Mouse (Mus musculus): Measurements from ENCODE around the gene Tbc1d4. TPM values are rescaled to one million over a fixed set of nuclear protein-coding genes. Genes with fewer than 3 reads are reported as not detected.

The Tbc1d4 gene
- polyA plus RNA-seq, 1 experiment from 2014 or later = 4.1 TPM

DNA sequence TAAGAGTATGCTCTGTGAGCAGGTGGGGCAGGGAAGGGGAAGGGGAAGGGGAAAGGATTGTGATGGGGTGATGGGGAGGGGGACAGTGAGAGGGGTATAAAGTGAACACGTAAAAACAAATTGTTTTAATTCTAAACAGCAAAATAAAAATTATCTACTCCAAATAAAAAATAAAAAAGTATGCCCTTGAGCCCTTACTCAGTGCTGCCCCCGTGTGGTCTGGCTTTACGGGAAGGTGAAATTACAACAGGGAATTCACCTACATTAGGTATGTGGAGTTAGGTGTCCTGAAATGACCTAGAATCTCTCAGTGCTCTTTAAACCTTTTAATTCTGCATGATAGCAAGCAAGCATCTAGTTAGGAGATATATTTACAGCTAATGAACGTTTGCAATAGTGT is 126.7 kb downstream of the Tbc1d4 start:
- Histone ChIP-seq H3K36me3 (ENCODE audit: control insufficient read depth, insufficient read depth, low read length) (no peaks in the 10 kb centered on the region), H3K9me3 (ENCODE audit: control insufficient read depth, low read length) (no peaks in the 10 kb centered on the region), H3K9ac (ENCODE audit: low read length) (no peak overlapping the region), H3K27me3 (ENCODE audit: control insufficient read depth, insufficient read depth, low read length) (no peaks in the 10 kb centered on the region), H3K27ac (ENCODE audit: low read depth, low read length) (no peak overlapping the region), H3K4me3 (ENCODE audit: low read depth, low read length) (no peak overlapping the region), H3K4me2 (no peak overlapping the region), H3K4me1 (ENCODE audit: control insufficient read depth, insufficient read depth, low read length) (no peaks in the 10 kb centered on the region)
- WGBS = 45% methylated on average over 4 of the region's 4 CpGs
- DNase-seq (ENCODE audit: low spot score, missing footprints) (no peak), ATAC-seq (ENCODE audit: low FRiP score) (no peak)

DNA sequence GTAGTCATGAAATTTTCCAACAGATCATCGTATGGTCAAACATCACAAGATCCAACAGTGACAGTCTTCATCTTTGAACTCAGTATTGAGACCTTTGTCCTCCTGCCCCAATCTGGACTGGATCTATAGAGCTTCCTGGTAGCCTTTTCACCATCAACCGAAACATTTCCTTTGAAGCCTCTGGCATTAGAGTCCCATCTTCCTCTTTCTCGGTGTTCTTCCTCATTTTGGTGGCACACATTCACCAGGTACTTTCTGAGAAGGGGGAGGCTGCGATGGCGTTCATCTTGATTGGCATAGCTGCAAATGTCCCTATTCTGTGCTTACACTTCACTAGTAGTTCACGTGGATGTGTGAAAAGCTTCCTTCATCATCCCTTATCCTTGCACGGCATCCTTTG is 127.8 kb downstream of the Tbc1d4 start:
- Histone ChIP-seq H3K9me3 (ENCODE audit: control insufficient read depth, low read length) (no peaks in the 10 kb centered on the region), H3K4me3 (ENCODE audit: low read depth, low read length) (no peak overlapping the region), H3K36me3 (ENCODE audit: control insufficient read depth, insufficient read depth, low read length) (no peaks in the 10 kb centered on the region), H3K4me1 (ENCODE audit: control insufficient read depth, insufficient read depth, low read length) (no peaks in the 10 kb centered on the region), H3K4me2 (no peak overlapping the region), H3K27me3 (ENCODE audit: control insufficient read depth, insufficient read depth, low read length) (no peaks in the 10 kb centered on the region), H3K27ac (ENCODE audit: low read depth, low read length) (no peak overlapping the region), H3K9ac (ENCODE audit: low read length) (no peak overlapping the region)
- DNase-seq (ENCODE audit: low spot score, missing footprints) = no peak
- 90% methylated on average over 7 of the region's 7 CpGs for WGBS
- no peak for ATAC-seq (ENCODE audit: low FRiP score)

DNA sequence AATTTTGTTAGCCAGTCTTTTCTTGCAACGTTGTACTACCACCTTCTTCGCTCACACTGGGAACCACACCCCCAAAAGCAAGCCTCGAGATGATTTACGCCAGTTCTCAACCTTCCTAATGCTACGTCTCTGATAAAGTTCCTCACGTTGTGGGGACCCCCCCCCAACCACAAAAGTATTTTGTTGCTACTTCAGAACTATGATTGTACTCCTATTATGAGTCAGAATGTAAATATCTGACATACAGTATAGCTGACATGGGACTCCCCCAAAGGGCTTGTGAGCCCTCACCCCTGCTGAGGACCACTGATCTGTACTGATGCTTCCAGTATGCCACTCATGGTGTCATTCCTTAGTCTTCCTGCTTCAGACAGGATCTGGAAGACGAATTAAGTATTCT is 128.4 kb downstream of the Tbc1d4 start:
- Histone ChIP-seq H3K9me3 (ENCODE audit: control insufficient read depth, low read length) (no peaks in the 10 kb centered on the region), H3K4me1 (ENCODE audit: control insufficient read depth, insufficient read depth, low read length) (no peaks in the 10 kb centered on the region), H3K27me3 (ENCODE audit: control insufficient read depth, insufficient read depth, low read length) (no peaks in the 10 kb centered on the region), H3K9ac (ENCODE audit: low read length) (no peak overlapping the region), H3K4me2 (no peak overlapping the region), H3K27ac (ENCODE audit: low read depth, low read length) (no peak overlapping the region), H3K4me3 (ENCODE audit: low read depth, low read length) (no peak overlapping the region), H3K36me3 (ENCODE audit: control insufficient read depth, insufficient read depth, low read length) (no peaks in the 10 kb centered on the region)
- no peak for ATAC-seq (ENCODE audit: low FRiP score)
- 93% methylated on average over 7 of the region's 7 CpGs for WGBS
- DNase-seq (ENCODE audit: low spot score, missing footprints) = no peak

DNA sequence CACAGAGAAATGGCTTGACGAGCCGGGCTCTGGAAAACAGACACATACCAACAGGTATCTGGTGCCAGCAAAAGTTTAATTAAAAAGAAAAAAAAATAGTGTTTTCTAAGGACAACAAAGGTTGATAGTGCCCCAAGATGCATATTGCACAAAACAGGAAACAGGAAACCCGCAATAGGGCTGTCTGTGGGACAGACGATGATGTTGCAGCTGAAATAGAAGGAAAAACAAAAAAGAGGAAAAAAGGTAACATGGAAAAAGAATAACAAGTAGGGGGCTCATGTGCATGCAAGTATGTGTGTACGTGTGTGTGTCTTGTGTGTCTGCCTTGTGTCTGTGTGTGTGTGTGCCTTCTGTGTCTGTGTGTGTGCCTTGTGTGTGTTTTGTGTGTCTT is 131.2 kb downstream of the Tbc1d4 start:
- no peak overlapping the region for H3K4me3 ChIP-seq (ENCODE audit: low read depth, low read length)
- no peak overlapping the region for H3K27ac ChIP-seq (ENCODE audit: low read depth, low read length)
- no peaks in the 10 kb centered on the region for H3K4me1 ChIP-seq (ENCODE audit: control insufficient read depth, insufficient read depth, low read length)
- no peak overlapping the region for H3K9ac ChIP-seq (ENCODE audit: low read length)
- no peaks in the 10 kb centered on the region for H3K27me3 ChIP-seq (ENCODE audit: control insufficient read depth, insufficient read depth, low read length)
- no peaks in the 10 kb centered on the region for H3K9me3 ChIP-seq (ENCODE audit: control insufficient read depth, low read length)
- 86% methylated on average over 5 of the region's 5 CpGs for WGBS
- ATAC-seq (ENCODE audit: low FRiP score) (no peak), DNase-seq (ENCODE audit: low spot score, missing footprints) (no peak)
- H3K4me2 ChIP-seq = no peak overlapping the region
- no peaks in the 10 kb centered on the region for H3K36me3 ChIP-seq (ENCODE audit: control insufficient read depth, insufficient read depth, low read length)

DNA sequence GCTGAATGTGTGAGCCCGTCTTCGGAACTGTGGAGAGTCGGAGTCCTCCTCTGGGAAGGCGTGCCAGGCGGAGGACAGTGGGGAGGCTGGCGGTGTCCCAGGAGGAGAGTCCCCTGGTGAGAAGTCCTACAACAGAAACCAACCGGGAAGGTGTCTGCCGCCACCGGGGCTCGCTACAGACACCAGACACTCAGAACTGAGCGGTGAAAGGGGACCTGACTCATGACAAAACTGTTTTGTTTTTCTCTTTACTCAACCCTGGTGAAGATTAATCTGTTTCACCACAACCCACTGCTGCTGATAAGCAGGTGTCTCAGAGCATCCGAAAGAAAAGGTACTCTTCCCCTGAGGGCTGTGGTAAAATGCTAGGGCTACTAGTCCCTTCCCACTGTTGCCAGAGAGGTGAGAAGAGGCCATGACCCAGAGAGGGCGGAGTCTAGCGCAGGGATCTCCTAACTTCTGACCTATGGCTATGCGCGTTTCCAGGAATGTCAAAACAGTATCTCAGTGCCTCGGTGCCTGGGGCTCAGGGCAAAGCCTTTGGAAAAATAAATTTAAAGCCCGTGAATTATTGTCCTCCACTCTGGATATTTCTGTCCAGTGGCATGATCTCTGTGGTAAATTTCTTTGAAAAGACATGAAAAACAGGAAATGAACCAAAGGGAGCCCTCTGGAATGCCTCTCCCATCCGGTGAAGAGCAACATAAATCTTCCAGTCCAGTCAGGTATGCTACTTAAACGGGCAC is 131.7 kb downstream of the Tbc1d4 start:
- Histone ChIP-seq H3K9ac (ENCODE audit: low read length) (no peak overlapping the region), H3K4me1 (ENCODE audit: control insufficient read depth, insufficient read depth, low read length) (no peaks in the 10 kb centered on the region), H3K27ac (ENCODE audit: low read depth, low read length) (no peak overlapping the region), H3K4me3 (ENCODE audit: low read depth, low read length) (no peak overlapping the region), H3K36me3 (ENCODE audit: control insufficient read depth, insufficient read depth, low read length) (no peaks in the 10 kb centered on the region), H3K27me3 (ENCODE audit: control insufficient read depth, insufficient read depth, low read length) (no peaks in the 10 kb centered on the region), H3K4me2 (no peak overlapping the region), H3K9me3 (ENCODE audit: control insufficient read depth, low read length) (no peaks in the 10 kb centered on the region)
- 73% methylated on average over 20 of the region's 20 CpGs for WGBS
- ATAC-seq (ENCODE audit: low FRiP score) (no peak), DNase-seq (ENCODE audit: low spot score, missing footprints) (no peak)

DNA sequence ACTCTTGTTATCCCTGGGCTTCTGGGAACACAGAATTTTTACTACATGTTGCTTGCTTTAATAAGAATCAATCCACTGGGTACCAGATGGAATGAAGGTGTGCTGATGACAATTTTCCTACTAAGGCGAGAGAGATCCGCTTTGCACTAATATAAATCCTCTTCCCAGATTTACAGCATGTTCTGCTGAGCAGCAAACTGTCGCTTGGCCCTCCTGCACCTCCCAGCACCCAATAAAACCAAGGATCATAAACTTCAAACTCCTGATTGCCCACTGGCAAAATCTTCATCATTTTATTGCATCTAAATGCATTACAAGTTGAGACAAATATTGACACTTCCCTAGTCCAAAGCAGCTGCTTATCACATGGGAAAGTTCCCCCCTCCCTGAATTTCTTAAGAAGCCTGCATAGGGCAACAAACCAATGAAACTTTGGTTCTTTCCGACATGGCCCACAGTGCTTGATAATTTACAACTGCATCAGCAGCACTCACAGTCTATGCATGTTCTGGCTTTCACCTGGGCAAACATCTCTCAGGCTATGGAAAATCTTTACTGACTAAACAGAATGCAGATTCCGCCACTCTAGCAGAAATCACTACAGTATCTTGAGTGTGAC is 139.4 kb downstream of the Tbc1d4 start:
- Histone ChIP-seq H3K4me1 (ENCODE audit: control insufficient read depth, insufficient read depth, low read length) (no peaks in the 10 kb centered on the region), H3K27me3 (ENCODE audit: control insufficient read depth, insufficient read depth, low read length) (no peaks in the 10 kb centered on the region), H3K4me3 (ENCODE audit: low read depth, low read length) (no peak overlapping the region), H3K9me3 (ENCODE audit: control insufficient read depth, low read length) (no peaks in the 10 kb centered on the region), H3K9ac (ENCODE audit: low read length) (no peak overlapping the region), H3K4me2 (no peak overlapping the region), H3K27ac (ENCODE audit: low read depth, low read length) (no peak overlapping the region), H3K36me3 (ENCODE audit: control insufficient read depth, insufficient read depth, low read length) (no peaks in the 10 kb centered on the region)
- ATAC-seq (ENCODE audit: low FRiP score) (no peak), DNase-seq (ENCODE audit: low spot score, missing footprints) (no peak)
- WGBS = 88% methylated on average over 5 of the region's 5 CpGs

DNA sequence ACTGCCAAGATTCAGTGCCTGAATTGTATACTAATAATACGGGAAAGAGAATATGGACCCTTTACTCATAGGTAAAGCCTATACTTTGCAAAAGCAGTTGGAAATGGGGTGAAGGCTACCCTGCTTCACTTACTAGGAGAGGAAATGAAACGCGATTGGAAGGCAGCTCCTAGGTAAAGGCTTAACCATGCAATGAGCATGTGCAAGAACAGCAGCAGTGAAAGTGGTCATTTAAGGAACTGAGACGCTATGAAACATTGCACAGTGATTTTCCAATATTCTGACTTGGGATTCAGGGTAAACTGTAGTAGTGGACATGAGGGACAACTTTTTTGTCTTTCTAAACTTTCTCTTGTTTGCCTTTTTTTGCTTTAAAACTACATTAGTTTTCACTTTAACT is 140.8 kb downstream of the Tbc1d4 start:
- no peaks in the 10 kb centered on the region for H3K27me3 ChIP-seq (ENCODE audit: control insufficient read depth, insufficient read depth, low read length)
- H3K9me3 ChIP-seq (ENCODE audit: control insufficient read depth, low read length) = no peaks in the 10 kb centered on the region
- DNase-seq (ENCODE audit: low spot score, missing footprints) (no peak), ATAC-seq (ENCODE audit: low FRiP score) (no peak)
- H3K27ac ChIP-seq (ENCODE audit: low read depth, low read length) = no peak overlapping the region
- H3K4me1 ChIP-seq (ENCODE audit: control insufficient read depth, insufficient read depth, low read length) = no peaks in the 10 kb centered on the region
- H3K4me3 ChIP-seq (ENCODE audit: low read depth, low read length) = no peak overlapping the region
- H3K9ac ChIP-seq (ENCODE audit: low read length) = no peak overlapping the region
- no peaks in the 10 kb centered on the region for H3K36me3 ChIP-seq (ENCODE audit: control insufficient read depth, insufficient read depth, low read length)
- WGBS = 90% methylated on average over 4 of the region's 4 CpGs
- H3K4me2 ChIP-seq = no peak overlapping the region

DNA sequence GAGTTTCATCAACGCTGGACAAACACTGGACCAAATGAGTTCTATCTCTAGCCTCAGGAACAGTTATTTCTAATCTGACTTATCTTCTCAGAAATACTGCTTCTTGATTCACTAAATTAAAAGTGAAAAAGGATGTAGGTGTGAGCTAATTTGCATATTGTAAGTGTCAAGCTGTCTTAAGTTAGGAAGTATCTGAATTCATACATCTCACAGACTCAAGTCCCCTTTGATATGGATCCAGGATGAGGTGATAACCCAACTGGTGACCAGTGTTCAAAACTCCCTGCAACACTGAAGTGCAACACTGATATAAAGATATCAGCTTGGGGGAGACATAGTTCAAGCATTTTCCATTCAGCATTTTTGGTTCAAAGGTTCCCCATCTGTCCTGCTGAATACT is 141.5 kb downstream of the Tbc1d4 start:
- H3K27me3 ChIP-seq (ENCODE audit: control insufficient read depth, insufficient read depth, low read length) = no peaks in the 10 kb centered on the region
- no peaks in the 10 kb centered on the region for H3K4me1 ChIP-seq (ENCODE audit: control insufficient read depth, insufficient read depth, low read length)
- no peak overlapping the region for H3K9ac ChIP-seq (ENCODE audit: low read length)
- H3K36me3 ChIP-seq (ENCODE audit: control insufficient read depth, insufficient read depth, low read length) = no peaks in the 10 kb centered on the region
- DNase-seq (ENCODE audit: low spot score, missing footprints) = no peak
- ATAC-seq (ENCODE audit: low FRiP score) = no peak
- H3K27ac ChIP-seq (ENCODE audit: low read depth, low read length) = no peak overlapping the region
- no peaks in the 10 kb centered on the region for H3K9me3 ChIP-seq (ENCODE audit: control insufficient read depth, low read length)
- H3K4me3 ChIP-seq (ENCODE audit: low read depth, low read length) = no peak overlapping the region
- no peak overlapping the region for H3K4me2 ChIP-seq
- WGBS = 90% methylated on average over 1 of the region's 1 CpGs

DNA sequence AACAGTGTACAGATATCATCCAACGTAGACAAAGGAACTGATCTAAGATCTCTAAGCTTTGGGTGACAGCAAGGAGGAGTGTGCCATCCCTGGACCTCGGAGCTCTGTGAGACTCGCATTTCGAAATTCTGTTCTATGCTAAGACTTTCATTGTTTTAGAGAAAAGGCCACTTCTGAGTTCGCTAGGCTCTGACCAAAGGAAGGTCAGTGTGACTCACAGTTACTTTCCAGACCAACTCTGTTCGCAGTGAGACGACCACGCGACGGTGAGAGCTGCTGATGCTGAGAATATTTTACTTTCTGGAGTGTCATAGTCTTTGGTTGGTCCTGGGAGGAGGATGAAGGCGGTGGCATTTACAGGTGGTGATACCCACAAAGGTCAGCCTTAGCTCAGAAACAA is 142.5 kb downstream of the Tbc1d4 start:
- no peaks in the 10 kb centered on the region for H3K4me1 ChIP-seq (ENCODE audit: control insufficient read depth, insufficient read depth, low read length)
- no peak overlapping the region for H3K4me3 ChIP-seq (ENCODE audit: low read depth, low read length)
- no peaks in the 10 kb centered on the region for H3K36me3 ChIP-seq (ENCODE audit: control insufficient read depth, insufficient read depth, low read length)
- 87% methylated on average over 11 of the region's 11 CpGs for WGBS
- H3K27ac ChIP-seq (ENCODE audit: low read depth, low read length) = no peak overlapping the region
- H3K27me3 ChIP-seq (ENCODE audit: control insufficient read depth, insufficient read depth, low read length) = no peaks in the 10 kb centered on the region
- H3K9ac ChIP-seq (ENCODE audit: low read length) = no peak overlapping the region
- H3K9me3 ChIP-seq (ENCODE audit: control insufficient read depth, low read length) = no peaks in the 10 kb centered on the region
- ATAC-seq (ENCODE audit: low FRiP score) (no peak), DNase-seq (ENCODE audit: low spot score, missing footprints) (no peak)
- H3K4me2 ChIP-seq = no peak overlapping the region

Data from midbrain, embryonic 11.5 days (tissue).